Mouse (Mus musculus): ENCODE results near the gene Gm10024. TPM values are rescaled to one million over a fixed set of nuclear protein-coding genes. Genes with fewer than 3 reads are reported as not detected.
"Not testable (repeated sequence)": the region's sequence is repeated elsewhere in the genome, so short reads cannot be mapped to it uniquely, and the experiment has no call there.

Gene Gm10024
- polyA plus RNA-seq, 1 experiment, result not detected

- TF ChIP-seq EP300 (IDR thresholded peaks at IDR 0.05; ENCODE audit: insufficient read depth, low read depth, low read length) (no peak), CTCF (IDR thresholded peaks at IDR 0.05; ENCODE audit: low read depth, low read length) (peak; percentile 66), POLR2A (IDR thresholded peaks at IDR 0.05; ENCODE audit: insufficient read depth, low read length) (no peak)
- H3K36me3 ChIP-seq (ENCODE audit: control insufficient read depth, insufficient read depth, low read length, poor library complexity, severe bottlenecking), result no peaks in the 10 kb centered on the region
- no peak overlapping the region for H3K4me3 ChIP-seq (ENCODE audit: low read depth, low read length)
- H3K9ac ChIP-seq (ENCODE audit: low read depth, poor library complexity, severe bottlenecking), result no peak overlapping the region
- H3K27me3 ChIP-seq (ENCODE audit: control insufficient read depth, insufficient read depth, low read length, poor library complexity, severe bottlenecking), result no peaks in the 10 kb centered on the region
- no peaks in the 10 kb centered on the region for H3K4me1 ChIP-seq (ENCODE audit: control insufficient read depth, insufficient read depth, low read length)
- no peak overlapping the region for H3K27ac ChIP-seq (ENCODE audit: insufficient read depth, low read length)
- H3K9me3 ChIP-seq (replicated peaks; ENCODE audit: control insufficient read depth, insufficient read depth, low read length, poor library complexity, severe bottlenecking), result no peaks in the 10 kb centered on the region; the same call in 1 of the 2 replicates
Observed at GRCm38 (mm10) chr10:77724855-77725254, 13.6 kb downstream of the Gm10024 start.

GRCm38 (mm10) chr10:77726186-77726585, 14.9 kb downstream of the Gm10024 start, which contains the start of gene Gm10100:
Gene Gm10100 (plus strand): TSS chr10:77726486.
- no peaks in the 10 kb centered on the region for H3K36me3 ChIP-seq (ENCODE audit: control insufficient read depth, insufficient read depth, low read length, poor library complexity, severe bottlenecking)
- no peaks in the 10 kb centered on the region; the same call in 1 of the 2 replicates for H3K9me3 ChIP-seq (replicated peaks; ENCODE audit: control insufficient read depth, insufficient read depth, low read length, poor library complexity, severe bottlenecking)
- no peak for TF ChIP-seq EP300 (IDR thresholded peaks at IDR 0.05; ENCODE audit: insufficient read depth, low read depth, low read length)
- TF ChIP-seq CTCF (IDR thresholded peaks at IDR 0.05; ENCODE audit: low read depth, low read length), result no peak
- TF ChIP-seq POLR2A (IDR thresholded peaks at IDR 0.05; ENCODE audit: insufficient read depth, low read length), result no peak

GRCm38 (mm10) chr10:77728280-77728679, 17.0 kb downstream of the Gm10024 start:
- Histone ChIP-seq H3K9me3 (replicated peaks; ENCODE audit: control insufficient read depth, insufficient read depth, low read length, poor library complexity, severe bottlenecking) (no peaks in the 10 kb centered on the region), H3K36me3 (ENCODE audit: control insufficient read depth, insufficient read depth, low read length, poor library complexity, severe bottlenecking) (no peaks in the 10 kb centered on the region), H3K27ac (ENCODE audit: insufficient read depth, low read length) (no peak overlapping the region), H3K27me3 (ENCODE audit: control insufficient read depth, insufficient read depth, low read length, poor library complexity, severe bottlenecking) (no peaks in the 10 kb centered on the region), H3K4me3 (ENCODE audit: low read depth, low read length) (no peak overlapping the region), H3K9ac (ENCODE audit: low read depth, poor library complexity, severe bottlenecking) (no peak overlapping the region), H3K4me1 (ENCODE audit: control insufficient read depth, insufficient read depth, low read length) (no peaks in the 10 kb centered on the region)
- TF ChIP-seq POLR2A (IDR thresholded peaks at IDR 0.05; ENCODE audit: insufficient read depth, low read length) (no peak), CTCF (IDR thresholded peaks at IDR 0.05; ENCODE audit: low read depth, low read length) (peak; percentile 34), EP300 (IDR thresholded peaks at IDR 0.05; ENCODE audit: insufficient read depth, low read depth, low read length) (no peak)

More at GRCm38 (mm10) chr10:77726186-77726585, 14.9 kb downstream of the Gm10024 start, which contains the start of gene Gm10100:
- Histone ChIP-seq H3K27ac (ENCODE audit: insufficient read depth, low read length) (no peak within 1 kb of the TSS), H3K27me3 (ENCODE audit: control insufficient read depth, insufficient read depth, low read length, poor library complexity, severe bottlenecking) (no peaks in the 10 kb centered on the region), H3K4me1 (ENCODE audit: control insufficient read depth, insufficient read depth, low read length) (no peaks in the 10 kb centered on the region), H3K9ac (ENCODE audit: low read depth, poor library complexity, severe bottlenecking) (no peak within 1 kb of the TSS), H3K4me3 (ENCODE audit: low read depth, low read length) (no peak within 1 kb of the TSS)

DNA sequence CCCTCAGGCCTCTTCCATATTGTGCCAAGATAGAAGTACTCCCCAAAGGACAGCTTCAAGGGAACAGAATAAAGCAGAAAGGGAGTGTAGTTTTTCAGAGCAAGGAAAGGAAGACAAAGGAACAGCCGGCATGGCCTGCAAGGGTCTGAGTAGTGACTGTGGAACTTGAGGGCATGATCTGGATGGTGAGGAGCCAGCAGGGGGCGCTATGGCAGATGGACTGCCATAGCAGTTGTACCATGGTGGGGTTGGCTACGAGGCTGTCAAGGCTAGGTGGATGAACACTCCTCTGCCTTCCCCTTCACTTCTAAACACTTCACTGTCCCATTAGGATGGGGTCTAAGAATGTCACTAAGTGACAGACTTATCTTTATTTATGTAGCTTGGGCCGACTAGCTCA, 18.0 kb downstream of the Gm10024 start:
- no peaks in the 10 kb centered on the region for H3K4me1 ChIP-seq (ENCODE audit: control insufficient read depth, insufficient read depth, low read length)
- no peaks in the 10 kb centered on the region for H3K27me3 ChIP-seq (ENCODE audit: control insufficient read depth, insufficient read depth, low read length, poor library complexity, severe bottlenecking)
- no peak overlapping the region for H3K4me3 ChIP-seq (ENCODE audit: low read depth, low read length)
- no peak overlapping the region for H3K9ac ChIP-seq (ENCODE audit: low read depth, poor library complexity, severe bottlenecking)
- TF ChIP-seq POLR2A (IDR thresholded peaks at IDR 0.05; ENCODE audit: insufficient read depth, low read length) (no peak), CTCF (IDR thresholded peaks at IDR 0.05; ENCODE audit: low read depth, low read length) (peak; percentile 93)
- H3K9me3 ChIP-seq (replicated peaks; ENCODE audit: control insufficient read depth, insufficient read depth, low read length, poor library complexity, severe bottlenecking), result no peaks in the 10 kb centered on the region
- no peaks in the 10 kb centered on the region for H3K36me3 ChIP-seq (ENCODE audit: control insufficient read depth, insufficient read depth, low read length, poor library complexity, severe bottlenecking)
- H3K27ac ChIP-seq (ENCODE audit: insufficient read depth, low read length), result no peak overlapping the region

GRCm38 (mm10) chr10:77735928-77736327, 24.7 kb downstream of the Gm10024 start:
- TF ChIP-seq EP300 (IDR thresholded peaks at IDR 0.05; ENCODE audit: insufficient read depth, low read depth, low read length) (no peak), CTCF (IDR thresholded peaks at IDR 0.05; ENCODE audit: low read depth, low read length) (no peak), POLR2A (IDR thresholded peaks at IDR 0.05; ENCODE audit: insufficient read depth, low read length) (no peak)
- H3K36me3 ChIP-seq (ENCODE audit: control insufficient read depth, insufficient read depth, low read length, poor library complexity, severe bottlenecking), result no peaks in the 10 kb centered on the region
- no peaks in the 10 kb centered on the region for H3K4me1 ChIP-seq (ENCODE audit: control insufficient read depth, insufficient read depth, low read length)
- H3K4me3 ChIP-seq (ENCODE audit: low read depth, low read length), result no peak overlapping the region
- H3K9me3 ChIP-seq (replicated peaks; ENCODE audit: control insufficient read depth, insufficient read depth, low read length, poor library complexity, severe bottlenecking), result no peaks in the 10 kb centered on the region
- H3K27me3 ChIP-seq (ENCODE audit: control insufficient read depth, insufficient read depth, low read length, poor library complexity, severe bottlenecking), result no peaks in the 10 kb centered on the region
- no peak overlapping the region for H3K9ac ChIP-seq (ENCODE audit: low read depth, poor library complexity, severe bottlenecking)
- no peak overlapping the region for H3K27ac ChIP-seq (ENCODE audit: insufficient read depth, low read length)

- Histone ChIP-seq H3K36me3 (ENCODE audit: control insufficient read depth, insufficient read depth, low read length, poor library complexity, severe bottlenecking) (no peaks in the 10 kb centered on the region), H3K27ac (ENCODE audit: insufficient read depth, low read length) (no peak overlapping the region), H3K27me3 (ENCODE audit: control insufficient read depth, insufficient read depth, low read length, poor library complexity, severe bottlenecking) (no peaks in the 10 kb centered on the region), H3K4me3 (ENCODE audit: low read depth, low read length) (no peak overlapping the region), H3K4me1 (ENCODE audit: control insufficient read depth, insufficient read depth, low read length) (no peaks in the 10 kb centered on the region), H3K9me3 (replicated peaks; ENCODE audit: control insufficient read depth, insufficient read depth, low read length, poor library complexity, severe bottlenecking) (no peaks in the 10 kb centered on the region), H3K9ac (ENCODE audit: low read depth, poor library complexity, severe bottlenecking) (no peak overlapping the region)
- no peak for TF ChIP-seq CTCF (IDR thresholded peaks at IDR 0.05; ENCODE audit: low read depth, low read length)
- no peak for TF ChIP-seq EP300 (IDR thresholded peaks at IDR 0.05; ENCODE audit: insufficient read depth, low read depth, low read length)
- TF ChIP-seq POLR2A (IDR thresholded peaks at IDR 0.05; ENCODE audit: insufficient read depth, low read length), result no peak
Observed at GRCm38 (mm10) chr10:77738929-77739328, 27.7 kb downstream of the Gm10024 start.

DNA sequence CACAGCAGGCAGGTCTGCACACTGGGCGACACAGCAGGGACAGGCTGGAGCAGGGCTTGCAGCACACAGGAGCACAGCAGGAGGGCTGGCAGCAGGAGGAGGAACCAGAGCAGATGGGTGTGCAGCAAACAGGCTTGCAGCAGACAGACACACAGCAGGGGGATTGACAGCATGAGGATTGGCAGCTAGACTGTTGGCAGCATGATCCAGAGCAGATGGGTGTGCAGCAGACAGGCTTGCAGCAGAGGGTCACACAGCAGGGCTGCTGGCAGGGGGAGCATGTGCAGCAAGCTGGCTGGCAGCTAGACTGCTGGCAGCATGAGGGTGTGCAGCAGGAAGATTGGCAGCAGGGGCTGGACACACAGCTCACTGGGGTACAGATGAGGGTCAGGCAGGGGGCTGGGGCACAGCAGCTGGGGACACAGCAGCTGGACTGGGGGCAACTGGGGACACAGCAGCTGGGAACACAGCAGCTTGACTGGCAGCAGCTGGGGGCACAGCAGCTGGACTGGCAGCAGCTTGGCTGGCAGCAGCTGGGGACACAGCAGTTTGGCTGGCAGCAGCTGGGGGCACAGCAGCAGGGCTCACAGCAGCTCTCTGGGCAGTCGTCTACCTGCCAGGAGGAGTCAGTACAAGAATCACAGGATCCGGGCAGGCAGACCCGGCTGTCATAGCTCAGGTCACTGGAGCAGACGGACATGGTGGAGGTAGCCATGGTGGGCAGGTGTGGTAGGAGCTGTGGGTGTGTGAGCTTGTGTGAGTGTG, 30.8 kb downstream of the Gm10024 start, which contains the start of gene Gm18596:
Gene Gm18596 (minus strand): TSS at position 715 of the 765 bp plus-strand sequence.
- H3K27me3 ChIP-seq (ENCODE audit: control insufficient read depth, insufficient read depth, low read length, poor library complexity, severe bottlenecking); H3K9me3 ChIP-seq (replicated peaks; ENCODE audit: control insufficient read depth, insufficient read depth, low read length, poor library complexity, severe bottlenecking); H3K9ac ChIP-seq (ENCODE audit: low read depth, poor library complexity, severe bottlenecking); H3K27ac ChIP-seq (ENCODE audit: insufficient read depth, low read length); H3K4me3 ChIP-seq (ENCODE audit: low read depth, low read length); H3K4me1 ChIP-seq (ENCODE audit: control insufficient read depth, insufficient read depth, low read length); H3K36me3 ChIP-seq (ENCODE audit: control insufficient read depth, insufficient read depth, low read length, poor library complexity, severe bottlenecking): not testable (repeated sequence)

GRCm38 (mm10) chr10:77750686-77751085, 39.4 kb downstream of the Gm10024 start:
- H3K27me3 ChIP-seq (ENCODE audit: control insufficient read depth, insufficient read depth, low read length, poor library complexity, severe bottlenecking); H3K36me3 ChIP-seq (ENCODE audit: control insufficient read depth, insufficient read depth, low read length, poor library complexity, severe bottlenecking); H3K9ac ChIP-seq (ENCODE audit: low read depth, poor library complexity, severe bottlenecking); H3K4me3 ChIP-seq (ENCODE audit: low read depth, low read length); H3K9me3 ChIP-seq (replicated peaks; ENCODE audit: control insufficient read depth, insufficient read depth, low read length, poor library complexity, severe bottlenecking); H3K4me1 ChIP-seq (ENCODE audit: control insufficient read depth, insufficient read depth, low read length); H3K27ac ChIP-seq (ENCODE audit: insufficient read depth, low read length): not testable (repeated sequence)
